Mouse (Mus musculus): ENCODE measurements around the gene Nlrc5. TPM values are rescaled to one million over a fixed set of nuclear protein-coding genes. Genes with fewer than 3 reads are reported as not detected.

The Nlrc5 gene
- total and polyA plus RNA-seq, 3 experiments = 2.3 to 4.9 (median 3.7) TPM

GRCm38 (mm10) chr8:94515430-94516208 is 81.5 kb downstream of the Nlrc5 start:
- TF ChIP-seq POLR2A (IDR thresholded peaks at IDR 0.05; ENCODE audit: insufficient read depth, low read depth, low read length) (no peak), EP300 (IDR thresholded peaks at IDR 0.05; ENCODE audit: insufficient read depth, low read depth, low read length) (no peak), CTCF (IDR thresholded peaks at IDR 0.05) (no peak)
- Histone ChIP-seq H3K4me1 (ENCODE audit: control insufficient read depth, insufficient read depth, low read length) (no peaks in the 10 kb centered on the region), H3K4me3 (no peak overlapping the region), H3K9ac (ENCODE audit: low read depth, low read length) (no peak overlapping the region), H3K79me2 (replicated peaks; ENCODE audit: control insufficient read depth, insufficient read depth, low read length) (no peaks in the 10 kb centered on the region), H3K27ac (no peak overlapping the region), H3K36me3 (ENCODE audit: control insufficient read depth, insufficient read depth, low read length) (no peaks in the 10 kb centered on the region), H3K27me3 (ENCODE audit: control insufficient read depth, insufficient read depth, low read length) (no peaks in the 10 kb centered on the region)
- intact Hi-C loops (cut with DNase I) = no loop called here
- 51% methylated on average over 5 of the region's 5 CpGs for WGBS
- DNase-seq = no peak

DNA sequence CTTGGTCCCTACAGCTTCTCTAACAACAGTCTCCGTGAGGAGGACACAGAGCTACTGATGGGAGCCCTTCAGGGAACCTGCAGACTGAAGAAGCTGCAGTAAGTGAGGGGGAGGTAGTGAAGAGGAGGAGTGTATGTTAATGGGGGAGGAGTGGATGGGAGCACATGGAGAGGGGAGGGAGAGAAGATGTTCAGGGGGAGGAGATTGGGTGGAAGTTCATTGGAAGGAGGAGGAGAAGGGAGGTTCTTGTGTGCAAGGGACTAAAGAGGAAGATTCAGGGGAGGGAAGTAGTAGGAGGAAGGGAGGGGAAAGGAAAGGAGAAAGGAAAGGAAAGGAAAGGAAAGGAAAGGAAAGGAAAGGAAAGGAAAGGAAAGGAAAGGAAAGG is 82.0 kb downstream of the Nlrc5 start:
- intact Hi-C loops (cut with DNase I) = no loop called here
- H3K27me3 ChIP-seq (ENCODE audit: control insufficient read depth, insufficient read depth, low read length) = no peaks in the 10 kb centered on the region

DNA sequence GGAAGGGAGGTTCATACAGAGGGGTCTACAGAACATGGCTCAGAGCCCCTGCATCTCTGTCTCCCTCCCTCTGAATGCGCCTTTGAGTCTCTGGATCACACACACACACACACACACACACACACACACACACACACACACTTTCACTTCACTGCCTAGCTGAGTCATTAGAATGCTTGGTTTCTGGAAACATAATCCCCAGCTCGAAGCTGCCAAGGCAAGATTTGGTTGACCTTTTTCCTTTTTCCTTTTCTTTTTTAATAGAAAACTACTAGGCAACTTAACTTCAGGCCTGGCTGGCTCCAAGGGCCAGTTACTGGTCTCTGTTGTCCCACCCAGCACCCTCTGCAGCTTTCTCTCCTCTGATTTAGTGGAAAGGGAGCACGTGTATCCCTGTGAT is 82.6 kb downstream of the Nlrc5 start:
- DNase-seq = no peak
- Histone ChIP-seq H3K4me1 (ENCODE audit: control insufficient read depth, insufficient read depth, low read length) (no peaks in the 10 kb centered on the region), H3K9ac (ENCODE audit: low read depth, low read length) (no peak overlapping the region), H3K36me3 (ENCODE audit: control insufficient read depth, insufficient read depth, low read length) (no peaks in the 10 kb centered on the region), H3K27me3 (ENCODE audit: control insufficient read depth, insufficient read depth, low read length) (no peaks in the 10 kb centered on the region), H3K4me3 (no peak overlapping the region), H3K27ac (no peak overlapping the region), H3K79me2 (replicated peaks; ENCODE audit: control insufficient read depth, insufficient read depth, low read length) (no peaks in the 10 kb centered on the region)
- intact Hi-C loops (cut with DNase I) = no loop called here
- no peak for TF ChIP-seq CTCF (IDR thresholded peaks at IDR 0.05)
- TF ChIP-seq EP300 (IDR thresholded peaks at IDR 0.05; ENCODE audit: insufficient read depth, low read depth, low read length) = no peak
- WGBS = 47% methylated on average over 3 of the region's 3 CpGs

More for the DNA sequence above, 82.0 kb downstream of the Nlrc5 start:
- no peaks in the 10 kb centered on the region for H3K36me3 ChIP-seq (ENCODE audit: control insufficient read depth, insufficient read depth, low read length)
- no peak overlapping the region for H3K4me3 ChIP-seq
- no peak overlapping the region for H3K27ac ChIP-seq
- TF ChIP-seq POLR2A (IDR thresholded peaks at IDR 0.05; ENCODE audit: insufficient read depth, low read depth, low read length) = no peak
- H3K9ac ChIP-seq (ENCODE audit: low read depth, low read length) = no peak overlapping the region
- DNase-seq = no peak
- WGBS = 45% methylated on average over 1 of the region's 1 CpGs
- no peaks in the 10 kb centered on the region for H3K4me1 ChIP-seq (ENCODE audit: control insufficient read depth, insufficient read depth, low read length)
- no peaks in the 10 kb centered on the region for H3K79me2 ChIP-seq (replicated peaks; ENCODE audit: control insufficient read depth, insufficient read depth, low read length)

GRCm38 (mm10) chr8:94518331-94518730 is 84.2 kb downstream of the Nlrc5 start:
- H3K4me1 ChIP-seq (ENCODE audit: control insufficient read depth, insufficient read depth, low read length) = no peaks in the 10 kb centered on the region
- H3K27me3 ChIP-seq (ENCODE audit: control insufficient read depth, insufficient read depth, low read length) = no peaks in the 10 kb centered on the region
- no peak for TF ChIP-seq POLR2A (IDR thresholded peaks at IDR 0.05; ENCODE audit: insufficient read depth, low read depth, low read length)
- no peak for TF ChIP-seq CTCF (IDR thresholded peaks at IDR 0.05)
- no peak for TF ChIP-seq EP300 (IDR thresholded peaks at IDR 0.05; ENCODE audit: insufficient read depth, low read depth, low read length)
- H3K4me3 ChIP-seq = no peak overlapping the region
- no peak overlapping the region for H3K27ac ChIP-seq
- 65% methylated on average over 10 of the region's 10 CpGs for WGBS
- no peaks in the 10 kb centered on the region for H3K36me3 ChIP-seq (ENCODE audit: control insufficient read depth, insufficient read depth, low read length)
- intact Hi-C loops (cut with DNase I) = no loop called here
- no peak overlapping the region for H3K9ac ChIP-seq (ENCODE audit: low read depth, low read length)
- no peak for DNase-seq
- no peaks in the 10 kb centered on the region for H3K79me2 ChIP-seq (replicated peaks; ENCODE audit: control insufficient read depth, insufficient read depth, low read length)

- H3K4me3 ChIP-seq = no peak overlapping the region
- no peak overlapping the region for H3K9ac ChIP-seq (ENCODE audit: low read depth, low read length)
- WGBS = 88% methylated on average over 5 of the region's 5 CpGs
- H3K79me2 ChIP-seq (replicated peaks; ENCODE audit: control insufficient read depth, insufficient read depth, low read length) = no peaks in the 10 kb centered on the region
- H3K36me3 ChIP-seq (ENCODE audit: control insufficient read depth, insufficient read depth, low read length) = no peaks in the 10 kb centered on the region
- H3K4me1 ChIP-seq (ENCODE audit: control insufficient read depth, insufficient read depth, low read length) = no peaks in the 10 kb centered on the region
- TF ChIP-seq POLR2A (IDR thresholded peaks at IDR 0.05; ENCODE audit: insufficient read depth, low read depth, low read length) (no peak), CTCF (IDR thresholded peaks at IDR 0.05) (no peak), EP300 (IDR thresholded peaks at IDR 0.05; ENCODE audit: insufficient read depth, low read depth, low read length) (no peak)
- H3K27me3 ChIP-seq (ENCODE audit: control insufficient read depth, insufficient read depth, low read length) = no peaks in the 10 kb centered on the region
- H3K27ac ChIP-seq = no peak overlapping the region
- no peak for DNase-seq
- intact Hi-C loops (cut with DNase I) = no loop called here
Measured at GRCm38 (mm10) chr8:94519021-94519420, 84.9 kb downstream of the Nlrc5 start.

DNA sequence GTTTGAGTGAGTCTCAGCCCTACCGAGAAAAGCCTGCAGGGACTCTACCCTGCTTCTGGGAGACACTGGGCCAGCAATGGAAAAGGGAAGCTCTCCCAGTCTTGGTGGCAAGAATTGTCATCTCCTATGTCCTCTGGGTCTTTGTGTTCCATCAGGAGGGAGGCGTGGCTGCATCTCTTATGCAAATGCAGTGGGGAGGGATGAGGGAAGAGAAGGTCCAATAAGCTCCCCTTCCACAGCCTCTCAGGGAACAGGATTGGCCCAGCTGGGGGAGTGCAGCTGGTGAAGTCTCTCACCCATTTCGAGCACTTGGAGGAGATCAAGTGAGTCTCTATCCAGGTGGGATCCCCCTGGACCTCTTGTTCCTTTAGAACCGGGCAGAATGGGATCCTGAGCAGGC is 87.3 kb downstream of the Nlrc5 start:
- Histone ChIP-seq H3K4me1 (ENCODE audit: control insufficient read depth, insufficient read depth, low read length) (no peaks in the 10 kb centered on the region), H3K36me3 (ENCODE audit: control insufficient read depth, insufficient read depth, low read length) (no peaks in the 10 kb centered on the region), H3K27ac (no peak overlapping the region), H3K4me3 (no peak overlapping the region), H3K27me3 (ENCODE audit: control insufficient read depth, insufficient read depth, low read length) (no peaks in the 10 kb centered on the region), H3K9ac (ENCODE audit: low read depth, low read length) (no peak overlapping the region), H3K79me2 (replicated peaks; ENCODE audit: control insufficient read depth, insufficient read depth, low read length) (no peaks in the 10 kb centered on the region)
- 49% methylated on average over 4 of the region's 4 CpGs for WGBS
- no peak for TF ChIP-seq CTCF (IDR thresholded peaks at IDR 0.05)
- TF ChIP-seq POLR2A (IDR thresholded peaks at IDR 0.05; ENCODE audit: insufficient read depth, low read depth, low read length) = no peak
- TF ChIP-seq EP300 (IDR thresholded peaks at IDR 0.05; ENCODE audit: insufficient read depth, low read depth, low read length) = no peak
- intact Hi-C loops (cut with DNase I) = no loop called here
- DNase-seq = no peak

Measured in heart, adult 2 months (tissue).